Mouse (Mus musculus) liver, adult 2 months (tissue): ENCODE data around the gene Zfp536.

Experiments used
- CTCF ChIP-seq: fragments of 200-500 bp; IDR thresholded peaks from 2 replicates; pipeline ENCODE4 v1.5.1; 2011; ENCODE audit warnings: low read depth, low read length, control low read depth
- POLR2A ChIP-seq: fragments of 200-500 bp; IDR thresholded peaks from 2 replicates; pipeline ENCODE4 v1.6.1; 2011; ENCODE audit warnings: low read length, control low read depth; ENCODE audit not compliant: insufficient read depth; ENCODE audit errors: extremely low read depth

GRCm38 (mm10) chr7:37505548-37505947, 267.9 kb downstream of the Zfp536 start:
- TF ChIP-seq CTCF (no peak), POLR2A (no peak)
